ENCODE assay signal across 13 mouse cellular contexts in the genomic region with DNA sequence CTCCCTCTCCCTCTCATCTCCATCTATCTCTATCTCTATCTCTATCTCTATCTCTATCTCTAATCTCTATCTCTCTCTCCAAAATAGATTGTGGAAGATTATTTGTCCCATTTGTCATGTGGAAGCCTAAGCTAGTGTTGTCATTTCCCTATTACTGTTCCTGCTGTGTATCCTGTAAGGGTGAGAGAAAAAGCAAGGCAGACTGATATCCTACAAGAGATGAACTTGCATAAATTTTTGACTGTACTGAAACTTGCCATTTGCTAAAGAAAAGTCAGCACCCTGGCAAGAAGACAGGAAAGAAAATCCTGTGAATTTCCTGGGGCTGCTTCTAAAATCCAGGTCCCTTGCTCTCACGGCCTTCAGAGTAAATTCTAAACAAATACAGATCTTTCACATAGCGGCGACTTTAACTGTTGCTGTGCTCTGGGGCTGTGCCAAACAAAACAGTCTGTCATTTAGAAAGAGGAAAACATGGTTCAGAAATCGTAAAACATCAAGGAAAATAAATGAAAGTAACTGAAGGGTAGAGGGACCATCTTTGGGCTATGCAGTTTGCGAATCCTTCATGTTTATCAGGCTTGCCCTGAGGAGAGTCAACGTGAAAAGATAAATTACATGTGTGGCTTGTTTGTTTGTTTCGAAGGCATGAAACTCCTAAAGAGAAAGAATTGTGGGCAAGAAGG.
DNase-seq lines count a peak whose midpoint lies in the region; ATAC-seq lines count a peak whose summit lies in the region.
"Had no signal": no experiment of that assay in that cellular context is flagged by ENCODE, and none has a peak within 500 bp of the region (broad histone marks: within the 10 kb centered on the region; RNA-seq: fewer than 3 reads in every experiment).

No protein-coding gene starts in this region.

- no peak overlapping the region for H3K9ac ChIP-seq in heart, embryonic 11.5 days (ENCODE audit: low read depth, low read length)
- H3K9ac ChIP-seq in hindbrain, embryonic 12.5 days: no peak overlapping the region
- H3K9ac ChIP-seq in neural tube, embryonic 15.5 days (replicated peaks): no peak overlapping the region
- H3K9ac ChIP-seq: forebrain, embryonic 12.5 days; liver, embryonic 12.5 days; midbrain, embryonic 12.5 days had no signal

- WGBS in heart, embryonic 11.5 days (ENCODE audit: insufficient replicate concordance): 57% methylated on average over 7 of the region's 7 CpGs
- WGBS in hindbrain, embryonic 12.5 days: 79% methylated on average over 7 of the region's 7 CpGs
- 71% methylated on average over 7 of the region's 7 CpGs for WGBS in neural tube, embryonic 15.5 days

- no peak overlapping the region for H3K4me3 ChIP-seq in heart, embryonic 11.5 days (ENCODE audit: low read depth, low read length)
- H3K4me3 ChIP-seq in brown adipose tissue, adult 24 weeks (ENCODE audit: insufficient read depth, low read depth, low read length): no peak overlapping the region
- H3K4me3 ChIP-seq in hindbrain, embryonic 12.5 days: no peak overlapping the region
- no peak overlapping the region for H3K4me3 ChIP-seq in neural tube, embryonic 15.5 days (replicated peaks)
- H3K4me3 ChIP-seq: forebrain, embryonic 12.5 days; liver, embryonic 12.5 days; midbrain, embryonic 12.5 days had no signal

- H3K27ac ChIP-seq in heart, embryonic 11.5 days (ENCODE audit: low read depth, low read length): no peak overlapping the region
- peak overlapping the region; percentile 40 for H3K27ac ChIP-seq in brown adipose tissue, adult 24 weeks (replicated peaks; ENCODE audit: low read depth, low read length)
- H3K27ac ChIP-seq in hindbrain, embryonic 12.5 days: no peak overlapping the region
- H3K27ac ChIP-seq in neural tube, embryonic 15.5 days (replicated peaks): no peak overlapping the region
- H3K27ac ChIP-seq: forebrain, embryonic 12.5 days; liver, embryonic 12.5 days; midbrain, embryonic 12.5 days had no signal

- H3K9me3 ChIP-seq in heart, embryonic 11.5 days (replicated peaks; ENCODE audit: control insufficient read depth, low read length): no peaks in the 10 kb centered on the region
- H3K9me3 ChIP-seq in hindbrain, embryonic 12.5 days (replicated peaks): no peaks in the 10 kb centered on the region
- no peaks in the 10 kb centered on the region for H3K9me3 ChIP-seq in neural tube, embryonic 15.5 days (replicated peaks)
- H3K9me3 ChIP-seq: forebrain, embryonic 12.5 days; liver, embryonic 12.5 days; midbrain, embryonic 12.5 days had no signal

- no peak for ATAC-seq in heart, embryonic 11.5 days (replicated peaks; ENCODE audit: insufficient number of reproducible peaks, low FRiP score, low TSS enrichment)
- ATAC-seq in hindbrain, embryonic 12.5 days (ENCODE audit: low FRiP score): no peak
- ATAC-seq in neural tube, embryonic 15.5 days (ENCODE audit: low FRiP score): no peak
- ATAC-seq: inflammation-experienced regulatory T-cells, adult 6 months; liver, embryonic 12.5 days had no signal

- H3K36me3 ChIP-seq in heart, embryonic 11.5 days (ENCODE audit: control insufficient read depth, insufficient read depth, low read length): no peaks in the 10 kb centered on the region
- H3K36me3 ChIP-seq in hindbrain, embryonic 12.5 days: no peaks in the 10 kb centered on the region
- no peaks in the 10 kb centered on the region for H3K36me3 ChIP-seq in neural tube, embryonic 15.5 days
- H3K36me3 ChIP-seq: forebrain, embryonic 12.5 days; liver, embryonic 12.5 days; midbrain, embryonic 12.5 days had no signal

- peak; percentile 0 for DNase-seq in heart, adult 8-10 months (ENCODE audit: low spot score)
- peak; percentile 74 for DNase-seq in adipocyte (ENCODE audit: low spot score)
- DNase-seq in kidney, postnatal 14 days: peak; percentile 45
- DNase-seq in ovary, postnatal 10 days (ENCODE audit: low spot score): no peak
- DNase-seq: layer of hippocampus, adult 9-11 months had no signal

- H3K27me3 ChIP-seq in heart, embryonic 11.5 days (ENCODE audit: control insufficient read depth, insufficient read depth, low read length): no peaks in the 10 kb centered on the region
- no peaks in the 10 kb centered on the region for H3K27me3 ChIP-seq in hindbrain, embryonic 12.5 days
- no peaks in the 10 kb centered on the region for H3K27me3 ChIP-seq in neural tube, embryonic 15.5 days (replicated peaks)
- H3K27me3 ChIP-seq: forebrain, embryonic 12.5 days; liver, embryonic 12.5 days; midbrain, embryonic 12.5 days had no signal

- H3K4me2 ChIP-seq in heart, embryonic 11.5 days: no peak overlapping the region
- H3K4me2 ChIP-seq in hindbrain, embryonic 12.5 days (replicated peaks): no peak overlapping the region
- no peak overlapping the region for H3K4me2 ChIP-seq in neural tube, embryonic 15.5 days
- H3K4me2 ChIP-seq: forebrain, embryonic 12.5 days; liver, embryonic 12.5 days; midbrain, embryonic 12.5 days had no signal

- H3K4me1 ChIP-seq in heart, embryonic 11.5 days (ENCODE audit: control insufficient read depth, insufficient read depth, low read length): no peaks in the 10 kb centered on the region
- H3K4me1 ChIP-seq in brown adipose tissue, adult 24 weeks (ENCODE audit: control insufficient read depth, insufficient read depth, insufficient read length, low read length): no peaks in the 10 kb centered on the region
- H3K4me1 ChIP-seq in hindbrain, embryonic 12.5 days: no peaks in the 10 kb centered on the region
- no peaks in the 10 kb centered on the region for H3K4me1 ChIP-seq in neural tube, embryonic 15.5 days
- H3K4me1 ChIP-seq: forebrain, embryonic 12.5 days; liver, embryonic 12.5 days; midbrain, embryonic 12.5 days had no signal
